Mouse (Mus musculus) kidney, postnatal 4 days (tissue): Measurements from ENCODE around the gene Parp9.
"Not testable (repeated sequence)": the region's sequence is repeated elsewhere in the genome, so short reads cannot be mapped to it uniquely, and the experiment has no call there.

ENCODE experiments used
- DNase-seq, 2 experiments: peaks; one replicate each; pipeline ENCODE4 v3.0.0; 2021; ENCODE audit warnings: mixed read lengths in 2 of 2

Gene Parp9

DNA sequence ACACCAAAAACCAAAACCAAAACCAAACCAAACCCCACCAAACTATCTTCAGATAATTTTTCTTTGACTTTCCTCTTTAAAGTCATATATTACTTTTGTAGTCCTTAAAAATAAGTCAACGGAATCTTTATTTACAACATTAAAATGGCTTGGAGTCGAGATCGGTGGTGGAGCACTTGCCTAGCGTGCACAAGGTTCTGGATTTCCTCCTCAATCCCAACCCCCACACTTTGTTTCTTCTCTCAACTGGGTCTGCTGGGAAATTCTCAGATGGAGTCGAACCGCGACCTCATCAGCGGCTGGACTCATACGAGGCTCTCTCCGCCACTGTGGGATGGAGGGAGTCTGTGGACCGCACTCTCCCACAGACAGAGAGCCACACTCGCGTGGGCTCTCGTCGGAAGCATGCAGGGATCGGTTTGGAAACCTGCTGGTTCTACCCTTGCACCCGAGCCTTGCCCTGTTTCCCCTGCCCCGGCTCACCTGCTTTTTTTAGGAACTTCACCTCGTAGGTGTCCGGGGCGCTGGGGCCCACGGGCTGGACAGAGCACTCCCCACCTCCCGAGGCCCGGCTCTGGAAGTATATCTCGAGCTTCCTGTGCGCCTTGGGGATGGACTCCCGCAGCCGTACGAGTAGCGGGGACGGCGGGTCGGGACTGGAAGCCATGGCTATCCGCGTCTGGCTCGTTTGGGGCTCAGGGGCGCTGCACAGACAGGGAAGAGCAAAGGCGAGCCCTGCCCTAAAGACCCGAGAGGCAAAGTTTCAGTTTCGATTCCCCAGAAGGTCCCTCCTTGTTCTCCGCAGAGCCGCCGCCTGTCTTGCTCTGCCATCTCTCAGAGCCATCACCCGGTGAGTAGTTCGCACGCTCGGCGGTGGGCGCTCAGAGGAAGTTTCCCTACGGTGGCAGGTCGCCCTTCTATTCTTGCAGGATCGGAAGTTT is at the start of gene Parp9, which contains the start of gene Dtx3l:
Gene Parp9 (plus strand): TSS at position 260 of the 941 bp plus-strand sequence.
Gene Dtx3l (minus strand): TSS at position 941 of the 941 bp plus-strand sequence.
- peak; percentile 65 to 76 for DNase-seq

DNA sequence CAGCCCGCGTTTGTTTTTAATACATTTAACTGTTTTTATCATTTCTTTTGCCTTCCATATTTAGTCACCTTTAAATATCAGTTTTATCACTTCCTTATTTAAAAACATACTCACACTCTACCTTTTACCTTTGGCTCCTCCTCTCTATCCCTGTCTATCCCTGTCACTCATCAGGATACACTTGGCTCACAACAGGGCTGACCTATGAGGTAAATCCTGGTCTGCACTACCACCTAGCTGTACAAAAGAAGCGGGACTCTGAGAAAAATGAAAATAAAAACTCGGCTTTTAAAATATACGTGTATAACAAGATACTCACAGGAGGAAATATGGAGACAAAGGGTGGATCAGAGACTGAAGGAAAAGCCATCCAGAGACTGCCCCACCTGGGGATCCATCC is 49.4 kb upstream of the Parp9 start:
- DNase-seq, result no peak

DNA sequence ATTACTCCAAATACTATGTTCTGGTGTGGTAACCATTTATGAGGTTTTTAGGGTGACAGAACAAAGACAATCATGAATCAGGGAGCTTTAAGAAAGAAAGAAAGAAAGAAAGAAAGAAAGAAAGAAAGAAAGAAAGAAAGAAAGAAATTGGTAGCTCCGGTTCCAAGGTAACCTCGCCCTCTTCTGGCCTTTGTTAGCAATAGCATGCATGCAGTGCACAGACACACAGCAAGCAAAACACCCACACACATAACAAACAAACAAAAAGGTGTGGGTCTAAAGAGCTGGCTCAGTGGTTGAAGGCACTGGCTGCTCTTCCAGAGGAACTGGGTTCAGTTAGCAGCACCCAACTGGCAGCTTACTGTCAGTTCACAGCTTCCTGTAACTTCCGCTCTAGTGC is 47.6 kb upstream of the Parp9 start:
- no peak for DNase-seq

DNA sequence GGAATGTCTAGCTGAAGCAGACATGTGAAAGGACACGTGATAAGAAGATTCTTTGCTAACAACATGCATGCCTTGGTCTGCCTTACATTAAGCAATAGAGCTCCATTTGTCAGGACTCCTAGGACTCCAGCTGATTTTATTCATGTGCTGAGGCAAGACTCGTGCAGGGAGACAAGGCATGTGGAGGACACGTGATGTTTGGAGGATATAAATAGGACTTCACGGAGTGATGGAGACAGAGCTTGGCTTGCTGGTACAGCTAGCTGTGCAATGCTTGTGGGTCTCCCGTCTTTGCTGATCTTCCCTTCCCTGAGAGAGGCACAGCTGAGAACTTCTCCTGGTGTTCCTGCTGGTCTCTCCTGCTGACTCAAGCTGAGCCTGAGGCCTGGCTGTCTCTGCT is 46.7 kb upstream of the Parp9 start:
- DNase-seq, result not testable (repeated sequence)

DNA sequence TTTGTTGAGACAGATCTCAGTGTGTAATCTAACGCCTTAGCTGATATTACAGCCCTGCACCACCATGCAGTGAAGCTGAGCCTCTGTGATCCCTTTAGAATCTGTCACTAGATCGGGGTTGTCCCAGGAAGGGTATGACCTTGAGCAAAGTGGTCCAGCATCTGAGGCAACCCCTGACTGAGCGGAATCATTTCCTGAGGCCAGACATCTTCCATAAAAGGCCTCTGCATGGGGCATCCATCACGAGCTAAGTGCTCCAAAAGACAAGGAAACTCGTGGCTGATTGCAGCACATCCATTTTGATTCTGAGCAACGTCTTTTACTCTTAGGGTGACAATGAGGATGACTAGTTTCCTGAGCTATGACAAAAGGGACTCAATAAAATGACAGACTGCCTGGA is 43.3 kb upstream of the Parp9 start:
- no peak for DNase-seq

DNA sequence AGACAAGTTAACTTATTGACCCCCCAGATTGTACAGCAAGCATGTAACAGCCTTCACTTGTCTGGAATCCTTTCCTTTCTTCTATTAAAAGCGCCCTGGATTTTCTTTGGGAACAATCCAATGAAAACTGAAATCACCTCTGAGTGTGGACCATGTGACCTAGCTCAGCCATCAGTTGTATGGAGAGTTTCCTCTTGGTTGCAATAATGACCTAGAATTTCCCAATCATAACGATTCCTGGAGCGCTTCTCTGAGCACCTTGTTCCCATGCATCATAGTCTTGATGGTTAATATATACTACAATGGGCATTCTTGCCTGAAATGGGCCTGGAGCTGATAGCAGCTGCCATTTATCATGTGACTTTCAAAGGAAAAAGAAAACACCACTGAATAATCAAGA is 37.7 kb upstream of the Parp9 start:
- DNase-seq, result no peak

DNA sequence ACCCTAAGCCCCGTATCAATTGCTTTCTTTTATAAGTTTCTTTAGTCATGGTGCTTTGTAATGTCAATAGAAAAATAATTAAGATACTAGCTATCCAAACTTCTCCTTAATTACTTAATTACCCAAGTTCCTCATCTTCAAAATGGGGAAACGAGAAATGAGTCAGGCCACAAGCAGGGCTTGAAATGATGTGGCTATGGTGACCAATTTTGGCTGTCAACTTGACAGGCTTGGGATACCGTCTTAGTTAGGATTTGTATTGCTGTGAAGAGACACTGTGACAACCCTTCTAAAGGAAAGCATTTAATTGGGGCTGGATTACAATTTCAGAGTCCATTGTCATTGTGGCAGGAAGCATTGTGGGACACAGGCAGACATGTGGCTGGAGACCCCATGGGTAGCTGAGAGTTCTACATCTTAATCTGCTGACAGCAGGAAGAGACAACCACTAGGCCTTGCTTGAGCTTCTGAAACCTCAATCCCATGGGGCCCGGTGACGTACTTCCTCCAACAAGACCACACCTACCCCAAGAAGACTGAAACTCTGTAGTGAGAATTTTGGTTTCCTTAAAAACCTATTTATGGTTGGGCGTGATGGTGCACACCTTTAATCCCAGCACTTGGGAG is 35.1 kb upstream of the Parp9 start:
- no peak for DNase-seq

DNA sequence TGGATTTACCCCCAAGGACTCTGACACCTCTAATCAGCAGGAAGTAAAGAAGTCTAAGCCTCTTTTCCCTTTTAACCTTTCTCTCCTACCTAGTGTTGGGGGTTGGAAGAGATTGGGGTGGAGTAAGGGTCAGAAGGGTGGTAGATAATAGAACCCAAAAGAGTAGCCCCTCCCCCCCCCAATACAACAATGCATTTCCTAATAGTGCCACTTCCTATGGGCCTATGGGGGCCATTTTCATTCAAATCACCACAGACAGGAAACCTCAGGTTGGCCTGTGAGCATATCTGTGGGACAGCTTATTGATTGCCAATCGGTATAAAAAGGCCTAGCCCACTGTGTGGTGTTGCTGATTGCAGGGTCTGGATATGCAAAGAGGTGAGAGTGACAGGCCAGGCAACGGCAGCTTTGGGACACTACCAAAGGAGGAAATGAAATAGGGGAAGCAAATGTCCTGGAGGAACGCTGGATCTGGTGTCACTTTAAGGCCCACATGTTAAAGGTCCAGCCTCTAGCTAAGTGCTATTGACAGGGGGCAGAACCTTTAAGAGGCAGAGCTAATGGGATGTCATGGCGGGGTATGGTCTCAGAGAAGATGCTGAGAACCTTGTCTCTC is 34.0 kb upstream of the Parp9 start:
- DNase-seq, result no peak

DNA sequence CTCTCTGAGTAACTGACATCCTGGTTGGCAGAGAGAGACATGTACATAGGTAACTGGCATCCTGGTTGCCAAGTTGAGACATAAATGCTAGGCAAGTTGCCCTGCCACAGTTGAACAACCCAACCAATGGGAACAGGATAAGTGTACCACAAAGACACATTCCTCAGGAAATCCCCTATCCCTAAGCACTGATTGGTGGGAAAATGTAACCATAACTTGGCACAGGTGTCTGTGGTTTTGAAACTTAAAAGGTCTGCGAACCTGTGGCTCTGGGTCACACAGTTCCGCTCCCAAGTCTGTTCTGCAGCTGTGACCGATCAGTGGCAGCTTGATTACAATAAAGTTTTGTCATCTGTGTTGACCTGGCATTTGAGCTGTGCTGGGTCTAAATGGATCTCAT is 32.9 kb upstream of the Parp9 start:
- DNase-seq, result no peak

DNA sequence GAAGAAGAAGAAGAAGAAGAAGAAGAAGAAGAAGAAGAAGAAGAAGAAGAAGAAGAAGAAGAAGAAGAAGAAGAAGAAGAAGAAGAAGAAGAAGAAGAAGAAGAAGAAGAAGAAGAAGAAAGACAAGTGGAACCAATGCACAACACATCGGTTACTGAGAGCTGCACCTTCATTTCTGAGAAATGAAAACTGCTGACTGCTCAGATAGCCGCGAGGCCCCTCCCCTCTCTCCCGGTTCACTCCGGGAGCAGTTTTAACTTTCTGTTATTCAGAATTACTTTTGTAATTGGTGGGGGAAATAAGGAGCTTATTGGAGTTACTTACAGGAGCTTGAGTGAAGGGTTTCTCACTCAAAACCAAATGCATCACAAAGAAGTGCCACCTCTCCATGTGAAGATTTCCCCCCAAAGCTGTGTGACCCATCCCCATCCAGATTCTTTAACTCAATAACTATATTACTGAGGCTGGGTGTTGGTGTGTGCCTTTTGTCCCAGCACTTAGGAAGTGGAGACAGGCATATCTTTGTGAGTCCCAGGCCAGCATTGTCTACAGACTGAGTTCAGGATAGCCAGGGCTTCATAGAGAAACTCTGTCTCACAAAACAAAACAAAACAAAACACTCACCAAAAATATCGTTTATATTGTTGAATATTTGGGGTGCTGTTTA is 32.3 kb upstream of the Parp9 start:
- DNase-seq, result no peak

DNA sequence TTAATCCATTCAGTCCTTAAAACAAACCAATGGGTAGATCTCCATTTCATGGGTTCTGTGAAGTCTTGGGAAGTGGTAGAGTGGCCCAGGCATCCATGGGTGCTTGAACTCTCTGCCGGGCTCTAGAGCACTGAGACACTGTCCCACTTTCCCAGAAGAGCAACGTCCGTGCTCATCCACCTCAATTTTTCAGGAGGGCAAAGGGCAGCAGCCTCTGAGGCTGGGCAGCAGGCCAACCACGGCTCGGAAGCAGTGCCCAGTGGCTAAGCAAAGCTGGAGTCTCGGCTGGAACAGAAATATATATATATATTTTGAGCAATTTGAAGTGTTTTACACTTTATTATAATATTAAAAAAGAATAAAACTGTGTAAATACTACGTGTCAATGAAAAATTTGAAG is 31.4 kb upstream of the Parp9 start:
- peak; percentile 21 to 57 for DNase-seq

DNA sequence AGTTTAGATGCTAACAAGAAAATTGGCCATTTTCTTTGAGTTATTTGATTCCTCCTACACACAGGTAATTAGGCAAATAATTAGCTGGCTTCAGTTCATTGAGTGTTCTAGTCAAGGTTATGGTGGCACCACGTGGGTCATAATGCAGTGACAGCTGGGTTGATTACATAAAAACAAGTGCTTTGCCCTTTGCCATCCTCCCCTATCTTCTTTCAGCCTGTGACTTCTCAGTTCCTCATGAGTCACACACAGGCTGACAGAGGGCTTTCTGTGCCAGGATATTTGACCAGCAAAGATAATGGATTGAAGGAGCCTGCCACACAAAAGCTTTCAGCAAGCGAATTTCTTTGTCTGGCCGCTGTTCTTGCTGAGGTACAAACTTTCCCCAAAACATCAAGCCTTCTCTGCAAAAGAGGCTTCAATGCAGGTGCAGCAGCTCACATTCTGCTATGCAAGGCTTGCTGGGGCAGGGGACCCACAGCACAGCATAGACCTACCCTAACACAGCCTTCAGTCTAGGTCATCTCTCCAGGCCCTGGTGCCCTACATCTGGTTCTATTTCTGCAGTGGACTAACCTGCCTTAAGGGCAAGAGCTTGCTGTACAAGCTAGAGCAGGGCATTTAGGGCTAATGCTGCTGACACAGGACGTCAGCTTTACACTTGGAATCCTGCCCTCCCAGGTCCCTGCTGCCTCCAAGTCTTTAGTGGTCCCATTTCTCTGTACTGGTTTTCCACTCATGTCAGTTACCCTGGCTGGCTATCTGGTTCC is 30.7 kb upstream of the Parp9 start:
- DNase-seq, result peak in 1 of 2 experiments; percentile 17

DNA sequence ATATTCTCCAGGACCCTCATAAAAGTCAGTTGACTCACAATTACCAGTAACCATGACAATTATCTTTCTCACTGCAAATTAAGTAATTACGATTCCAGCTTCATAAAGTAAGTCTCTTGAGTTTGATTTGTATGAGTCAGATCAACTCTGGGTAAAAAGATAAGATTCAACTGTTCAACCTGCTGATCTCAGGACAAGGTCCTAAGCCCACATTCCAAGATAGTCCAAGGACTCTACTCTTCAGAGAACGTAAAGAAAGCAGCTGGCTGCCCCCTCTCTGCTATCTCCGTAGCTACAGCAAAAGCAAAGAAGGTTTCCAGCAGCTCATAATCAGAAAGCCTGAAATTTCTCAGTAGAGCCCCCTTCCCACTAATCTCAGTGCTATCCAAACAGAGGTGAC is 26.8 kb upstream of the Parp9 start:
- DNase-seq, result no peak

DNA sequence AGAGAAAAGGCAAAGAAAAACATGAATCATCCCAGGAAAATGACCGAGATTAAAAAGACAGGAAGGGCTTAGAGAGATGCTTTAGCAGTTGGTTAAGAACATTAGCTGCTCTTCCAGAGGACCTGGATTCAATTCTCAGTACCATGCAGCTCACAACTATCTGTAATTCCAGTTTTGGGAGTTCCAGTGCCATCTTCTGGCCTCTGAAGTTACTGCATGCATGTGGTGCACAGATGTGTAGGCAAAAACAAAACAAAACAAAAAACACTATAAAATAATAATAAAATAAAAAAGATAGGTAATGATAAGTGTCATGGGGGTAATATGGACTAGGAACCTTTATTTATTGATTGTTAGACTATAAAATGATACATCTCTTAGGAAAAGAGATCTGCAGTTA is 24.7 kb upstream of the Parp9 start:
- peak; percentile 10 to 23 for DNase-seq

DNA sequence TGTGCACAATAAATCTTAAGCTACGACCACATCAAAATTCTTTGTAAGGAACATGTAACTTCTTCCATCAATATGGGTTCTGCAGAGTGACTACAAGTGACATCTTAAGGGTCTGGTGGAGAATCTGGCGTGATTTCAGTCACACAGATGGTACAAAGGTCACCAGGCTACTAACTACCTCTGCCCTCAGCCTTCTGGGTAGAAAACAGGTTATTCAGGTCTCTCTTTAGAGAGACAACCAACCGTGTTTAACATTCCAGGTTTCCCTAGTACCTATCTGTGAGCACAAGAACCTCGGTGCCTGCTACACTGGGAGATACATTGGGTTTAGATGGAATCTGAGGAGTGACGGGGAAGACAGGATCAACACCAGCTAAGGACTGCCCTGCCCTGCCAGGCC is 24.0 kb upstream of the Parp9 start:
- no peak for DNase-seq

DNA sequence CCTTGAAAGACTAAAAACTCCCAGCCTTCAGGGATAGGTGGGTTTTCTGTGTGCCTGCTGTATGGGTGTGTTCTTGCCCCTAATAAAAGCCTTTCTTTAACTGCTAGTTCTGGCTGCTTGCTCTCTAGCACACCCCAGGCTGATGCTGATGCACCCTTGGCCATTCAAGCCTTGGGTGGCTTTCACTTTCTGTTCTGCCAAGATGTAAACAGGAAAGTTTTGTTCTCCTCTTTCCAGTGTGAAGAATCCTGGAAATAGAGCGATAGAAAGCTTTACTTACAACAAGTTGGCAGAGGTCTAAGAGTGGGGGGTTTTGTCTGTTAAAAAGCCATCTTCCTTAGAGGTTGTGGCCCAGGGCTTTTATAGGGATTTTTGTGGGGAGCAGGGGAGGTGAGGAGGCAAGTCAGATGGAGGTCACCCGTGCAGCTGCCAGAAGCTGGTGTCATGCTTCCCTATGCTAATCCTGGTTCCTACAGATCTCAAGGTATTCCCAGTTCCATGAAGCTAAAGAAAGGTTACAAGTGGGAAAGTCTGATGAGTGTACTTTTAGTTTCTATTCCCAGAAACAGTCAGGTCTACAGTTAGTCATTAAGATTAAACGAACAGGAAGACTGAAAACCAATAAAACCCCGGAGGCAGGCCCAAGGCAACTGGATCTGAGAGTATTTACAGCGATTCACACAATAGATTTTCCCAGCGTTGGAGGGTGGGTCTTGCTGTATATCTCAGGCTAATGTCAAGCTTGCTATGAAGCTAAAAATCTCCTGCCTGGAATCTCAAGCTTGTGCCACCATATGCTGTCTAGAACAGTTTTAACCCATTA is 19.3 kb upstream of the Parp9 start:
- no peak for DNase-seq

DNA sequence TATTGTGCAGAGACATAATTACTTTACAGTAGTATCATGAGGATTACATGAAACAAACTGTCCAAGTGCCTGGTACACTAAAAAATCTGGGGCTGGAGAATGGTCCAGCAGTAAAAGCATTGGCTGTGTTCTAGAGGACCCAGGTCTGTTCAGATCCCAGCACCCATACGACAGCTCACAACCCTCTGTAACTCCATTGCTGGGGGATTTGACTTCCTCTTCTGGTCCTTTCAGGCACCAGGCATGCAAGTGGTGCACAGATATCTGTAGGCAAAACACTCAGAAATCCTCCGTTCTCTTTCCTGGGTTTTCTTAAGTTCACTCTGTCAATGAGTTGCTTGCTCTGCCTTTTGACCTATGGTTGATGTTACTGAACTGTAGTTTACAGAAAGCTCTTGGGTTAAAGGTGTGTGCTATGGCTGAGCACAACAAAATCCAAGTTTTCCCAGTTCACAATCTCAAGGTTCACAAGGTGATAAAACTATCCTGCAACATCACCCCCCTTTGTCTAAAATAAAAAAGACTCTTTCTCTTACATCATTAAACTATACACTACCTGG is 16.5 kb upstream of the Parp9 start:
- DNase-seq, result no peak

DNA sequence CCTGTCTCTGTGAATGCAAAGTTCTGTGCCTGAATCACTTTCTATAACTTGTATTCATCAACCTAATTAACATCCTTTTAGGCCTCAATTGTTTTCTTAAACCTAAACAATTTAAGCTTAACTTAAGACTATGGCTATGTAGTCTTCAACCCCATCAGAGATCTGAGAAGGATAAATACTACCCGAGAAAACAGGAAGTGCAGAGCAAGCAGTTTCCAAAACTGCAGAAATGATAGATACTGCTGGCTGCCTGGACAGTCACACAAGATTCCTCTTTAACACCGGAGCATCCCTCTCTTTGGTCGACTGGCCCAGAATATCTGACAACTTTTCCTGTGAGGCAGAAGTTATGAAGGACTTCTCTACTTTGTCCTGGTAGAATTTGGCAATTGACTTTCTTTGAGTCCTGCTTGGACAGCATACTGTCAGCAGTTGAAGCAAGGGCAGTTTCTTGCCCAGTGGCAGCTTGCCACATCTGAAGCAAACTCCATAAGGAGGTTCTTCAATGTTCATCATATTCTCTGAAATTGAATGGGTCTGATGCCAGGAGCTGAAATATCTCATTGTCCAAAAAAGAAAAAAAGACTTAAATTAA is 15.9 kb upstream of the Parp9 start:
- DNase-seq, result no peak

DNA sequence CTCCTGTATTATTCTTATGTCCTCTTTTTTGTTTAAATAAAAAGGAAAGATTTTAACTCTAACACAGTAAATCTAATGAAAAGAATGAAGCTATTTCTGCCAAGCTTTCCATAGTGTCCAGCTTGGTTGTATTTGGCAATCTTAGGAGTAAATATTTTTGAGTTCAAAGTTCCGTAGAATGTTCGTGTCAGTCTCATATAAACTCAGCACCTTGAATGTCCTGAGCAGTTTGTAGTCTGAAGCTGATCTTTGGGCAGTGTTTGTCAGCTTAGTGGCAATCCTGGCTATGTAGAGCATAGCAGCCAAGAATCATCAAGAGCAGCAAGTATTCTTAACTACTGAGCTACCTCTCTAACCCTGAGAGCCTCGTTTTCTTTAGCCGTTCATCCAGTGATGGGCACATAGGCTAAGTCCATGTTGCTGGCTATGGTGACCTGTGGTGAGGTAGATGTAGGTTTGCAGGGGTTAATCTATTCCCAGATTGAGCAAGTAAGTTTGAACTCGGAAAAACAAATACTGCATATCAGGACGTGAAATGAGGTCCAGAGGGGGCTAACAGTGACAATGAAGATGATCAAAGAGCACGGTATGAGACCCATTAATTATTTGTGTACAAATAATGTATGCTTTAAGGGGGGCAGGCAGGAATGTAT is 14.6 kb upstream of the Parp9 start:
- DNase-seq, result no peak

DNA sequence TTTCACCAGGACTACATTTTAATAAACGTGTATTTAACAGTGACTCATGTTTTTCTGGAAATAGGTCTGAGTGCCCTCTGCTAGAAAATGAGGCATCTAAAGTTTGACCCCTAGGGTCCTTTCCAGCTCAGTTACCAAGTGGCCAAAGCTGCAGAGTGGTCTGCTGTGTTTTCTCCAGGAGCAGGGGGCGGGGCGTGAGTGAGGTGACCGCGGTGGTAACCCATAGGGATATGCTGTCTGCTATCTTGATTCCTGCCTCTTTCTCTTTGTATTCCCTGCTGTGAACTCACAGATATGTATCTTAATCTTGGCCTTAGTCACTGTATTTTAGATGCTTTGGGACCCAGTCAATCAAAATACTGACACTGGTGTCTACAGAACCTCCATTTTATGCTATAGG is 13.9 kb upstream of the Parp9 start:
- DNase-seq, result no peak
